Mouse (Mus musculus) cerebral cortex, adult 2 months (tissue): ENCODE data around the gene Clec4n.

Experiments used
- WGBS: fragments of 180-500 bp; shearing (Covaris S2); methylation state at CpG from one replicate; pipeline ENCODE4 v1.1.7; 2018; 5-methylcytosine and 5-hydroxymethylcytosine counted together

Clec4n gene

GRCm38 (mm10) chr6:123229644-123230043, at the start of gene Clec4n:
Gene Clec4n (plus strand): TSS chr6:123229843.
- 75% methylated on average over 3 of the region's 3 CpGs for whole genome bisulfite sequencing

DNA sequence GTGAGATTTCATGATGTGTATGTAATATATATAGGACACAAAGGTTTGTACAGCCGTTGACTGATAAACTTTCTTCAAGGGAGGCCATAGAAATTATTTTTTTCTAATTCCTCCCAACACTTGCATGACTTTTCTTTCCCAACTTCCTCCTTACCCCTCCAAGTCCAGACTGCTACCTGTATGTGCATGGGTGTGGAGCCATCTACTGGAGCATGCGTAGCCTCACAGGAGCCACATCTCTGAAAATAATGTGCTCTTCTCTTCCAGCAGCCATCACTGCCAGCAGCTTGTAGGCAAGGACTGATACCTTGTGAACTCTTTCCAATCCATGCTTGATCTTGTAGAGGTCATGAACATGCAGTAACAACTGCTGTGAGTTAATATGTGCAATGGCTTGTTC, 44.8 kb upstream of the Clec4n start:
- WGBS, result 73% methylated on average over 2 of the region's 2 CpGs

DNA sequence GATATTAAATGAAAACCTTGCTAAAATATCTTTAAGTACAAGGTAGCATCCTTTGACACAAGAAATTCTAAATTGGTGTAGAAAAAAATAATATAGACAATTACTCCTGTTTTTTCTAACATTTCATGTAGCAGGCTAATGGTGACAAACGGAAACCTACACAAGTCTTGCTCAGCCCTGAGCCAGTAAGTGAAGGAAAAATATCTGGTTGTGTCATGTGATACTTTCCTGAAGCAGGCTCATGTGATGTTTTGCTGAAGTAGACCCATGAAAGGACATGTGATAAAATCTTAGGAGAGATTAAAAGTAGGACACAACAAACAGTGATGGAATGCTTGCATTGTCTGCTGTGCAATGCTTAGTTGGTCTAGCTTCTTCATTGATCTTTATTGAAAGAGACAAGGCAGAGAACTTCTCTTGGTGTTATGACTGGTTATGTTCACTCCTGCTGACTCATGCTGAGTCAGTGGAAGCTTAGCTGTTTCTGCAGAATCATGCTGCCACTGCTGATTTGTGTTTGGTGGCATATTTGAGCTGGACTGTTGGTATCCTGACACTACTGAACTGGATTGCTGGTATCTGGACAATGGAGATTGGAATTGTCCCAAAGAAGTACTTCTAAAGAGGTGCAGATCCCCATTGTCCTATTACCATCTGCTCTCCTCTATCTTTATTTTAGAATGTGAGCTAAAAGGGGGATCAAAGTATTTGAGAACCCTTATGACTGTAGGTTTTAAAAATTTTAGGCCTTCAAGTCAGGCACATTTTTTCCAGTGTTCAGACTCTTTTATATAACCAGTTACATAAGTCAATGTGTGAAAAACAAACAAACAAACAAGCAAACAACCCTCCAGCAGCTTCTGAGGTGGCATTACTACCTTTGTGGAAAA, 22.2 kb upstream of the Clec4n start:
- 85% methylated on average over 1 of the region's 1 CpGs for WGBS

DNA sequence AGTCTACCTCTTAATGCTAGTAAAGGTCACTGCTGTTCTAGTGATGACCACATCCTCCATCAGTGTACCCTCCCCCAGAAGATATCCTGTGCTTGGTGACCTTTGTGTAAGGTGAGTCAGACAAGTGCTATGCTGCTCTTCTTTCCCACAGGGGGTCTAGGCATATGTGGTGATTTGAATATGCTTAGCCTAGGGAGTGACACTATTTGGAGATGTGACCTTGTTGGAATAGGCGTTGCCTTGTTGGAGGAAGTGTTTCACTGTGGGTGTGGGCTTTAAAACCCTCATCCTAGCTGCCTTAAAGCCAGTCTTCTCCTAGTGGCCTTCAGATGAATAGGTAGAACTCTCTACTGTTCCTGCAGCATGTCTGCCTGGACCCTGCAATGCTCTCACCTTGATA, 17.9 kb upstream of the Clec4n start:
- 63% methylated on average over 1 of the region's 1 CpGs for WGBS

- 65% methylated on average over 2 of the region's 2 CpGs for WGBS
Measured at GRCm38 (mm10) chr6:123227519-123228166, 2.0 kb upstream of the Clec4n start.

DNA sequence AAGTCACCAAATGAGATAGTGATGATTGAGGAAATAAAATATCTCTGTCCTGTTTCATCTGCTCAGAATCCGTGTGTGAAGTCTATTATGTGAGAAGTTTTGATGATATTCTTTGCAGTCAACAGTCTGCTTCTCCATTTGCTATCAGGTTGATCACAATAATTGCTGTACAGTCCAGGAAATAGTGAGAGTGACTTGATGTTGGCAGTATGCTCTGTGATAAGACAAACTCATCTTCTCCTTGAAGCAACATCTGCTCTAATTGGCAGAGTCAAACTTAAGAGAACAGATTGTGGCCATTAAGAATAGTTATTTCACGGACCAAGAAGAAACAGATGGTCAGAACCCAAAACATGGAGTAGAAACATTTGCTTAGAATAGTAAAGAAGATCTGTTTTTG, 1.5 kb downstream of the Clec4n start:
- 45% methylated on average over 2 of the region's 2 CpGs for WGBS

DNA sequence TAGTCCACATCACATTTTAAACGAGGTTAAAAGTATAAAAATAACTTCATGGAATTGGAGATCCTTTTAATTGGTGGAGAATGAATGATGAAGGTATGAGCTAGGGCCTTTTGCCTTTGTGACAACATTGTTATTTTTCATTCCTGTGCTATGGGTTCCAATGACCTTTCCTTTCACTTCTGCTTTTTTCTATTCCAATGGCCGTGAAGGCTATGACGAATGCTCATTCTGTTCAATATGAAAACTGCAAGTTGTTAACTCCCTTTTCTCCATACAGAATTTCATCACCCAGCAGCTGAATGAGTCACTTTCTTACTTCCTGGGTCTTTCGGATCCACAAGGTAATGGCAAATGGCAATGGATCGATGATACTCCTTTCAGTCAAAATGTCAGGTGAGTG, 14.6 kb downstream of the Clec4n start:
- WGBS, result 83% methylated on average over 5 of the region's 5 CpGs

DNA sequence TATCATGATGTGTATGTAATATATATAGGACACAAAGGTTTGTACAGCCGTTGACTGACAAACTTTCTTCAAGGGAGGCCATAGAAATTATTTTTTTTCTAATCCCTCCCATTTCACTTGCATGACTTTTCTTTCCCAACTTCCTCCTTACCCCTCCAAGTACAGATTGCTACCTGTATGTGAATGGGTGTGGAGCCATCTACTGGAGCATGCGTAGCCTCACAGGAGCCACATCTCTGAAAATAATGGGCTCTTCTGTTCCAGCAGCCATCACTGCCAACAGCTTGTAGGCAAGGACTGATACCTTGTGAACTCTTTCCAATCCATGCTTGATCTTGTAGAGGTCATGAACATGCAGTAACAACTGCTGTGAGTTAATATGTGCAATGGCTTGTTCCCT, 19.2 kb downstream of the Clec4n start:
- 85% methylated on average over 2 of the region's 2 CpGs for WGBS

- 79% methylated on average over 3 of the region's 3 CpGs for WGBS
Measured at GRCm38 (mm10) chr6:123258946-123259345, 29.3 kb downstream of the Clec4n start.

DNA sequence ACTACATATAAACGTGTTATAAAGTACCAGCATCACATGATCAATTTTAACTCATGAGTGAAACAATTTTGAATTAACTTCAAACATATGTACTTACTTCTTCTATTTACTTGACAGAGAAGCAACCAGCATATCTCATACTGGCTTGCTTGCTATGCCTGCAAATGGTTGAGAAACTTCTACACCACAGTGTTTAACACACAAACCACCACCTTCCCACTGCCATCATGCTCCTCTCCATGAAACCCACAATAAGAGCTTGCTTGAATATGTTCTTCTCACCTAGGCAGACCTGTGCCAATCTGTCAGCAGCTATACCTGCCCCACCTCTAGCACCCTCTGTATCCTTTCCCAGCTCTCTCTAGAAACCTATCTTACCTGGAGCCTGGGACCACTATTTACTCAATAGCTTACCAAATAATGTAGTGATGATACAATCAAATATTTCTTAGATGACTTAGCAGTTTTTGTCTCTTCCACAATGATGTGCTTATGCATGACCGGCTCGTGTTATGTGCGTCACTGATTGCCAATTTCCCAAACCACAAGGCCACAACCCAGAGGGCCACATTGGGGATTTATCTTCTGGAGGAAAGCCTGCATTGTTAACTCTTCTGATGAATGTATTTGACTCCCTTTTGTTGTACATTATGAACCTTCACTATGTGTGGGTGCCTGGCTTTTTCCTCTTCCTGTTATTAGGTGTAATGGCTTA, 30.4 kb downstream of the Clec4n start:
- WGBS, result 81% methylated on average over 4 of the region's 4 CpGs

- 88% methylated on average over 1 of the region's 1 CpGs for WGBS
Measured at GRCm38 (mm10) chr6:123260868-123261267, 31.2 kb downstream of the Clec4n start.

GRCm38 (mm10) chr6:123261555-123262161, 32.0 kb downstream of the Clec4n start, which contains the start of gene Clec4d:
Gene Clec4d (plus strand): TSS chr6:123262111.
- 78% methylated on average over 4 of the region's 4 CpGs for WGBS

- 92% methylated on average over 3 of the region's 3 CpGs for WGBS
Measured at GRCm38 (mm10) chr6:123264194-123264593, 34.6 kb downstream of the Clec4n start.

DNA sequence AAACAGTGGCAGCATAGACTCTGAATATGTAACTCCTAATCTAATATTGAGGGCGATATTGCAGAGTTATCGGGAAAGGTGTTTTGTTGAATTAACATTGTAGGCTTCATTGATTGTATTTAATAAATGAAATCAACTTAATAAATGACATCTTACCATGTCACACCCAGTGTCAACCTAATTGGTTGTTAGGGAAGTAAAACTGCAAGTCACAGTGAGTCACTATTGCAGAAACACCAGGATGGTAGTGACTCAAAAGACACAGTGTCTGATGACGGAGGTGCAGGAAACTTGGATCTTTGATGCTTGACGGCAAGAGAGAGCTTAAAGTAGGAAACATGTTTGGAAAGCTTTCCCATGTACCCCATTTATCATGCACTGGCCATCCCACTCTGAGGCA, 36.2 kb downstream of the Clec4n start:
- 88% methylated on average over 4 of the region's 4 CpGs for WGBS

GRCm38 (mm10) chr6:123266945-123267344, 37.3 kb downstream of the Clec4n start:
- WGBS, result 83% methylated on average over 5 of the region's 5 CpGs

DNA sequence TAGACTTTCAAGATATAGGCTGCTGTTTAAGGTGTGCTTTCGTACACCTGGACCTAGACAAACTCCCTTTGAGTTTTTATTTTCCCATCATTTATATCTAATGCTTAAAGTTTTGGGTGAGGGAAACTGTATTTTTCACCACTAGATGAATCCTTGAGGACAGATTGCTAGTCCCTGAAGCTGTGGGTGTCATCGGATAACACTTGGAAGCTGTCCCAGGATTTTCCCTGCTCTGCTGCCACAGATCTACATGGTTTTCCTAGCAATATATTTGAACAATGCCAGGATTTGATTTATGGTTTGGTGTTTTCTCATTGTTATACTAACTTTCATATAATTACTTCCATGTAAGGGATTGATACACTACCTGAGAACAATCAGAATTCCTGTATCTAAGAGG, 49.8 kb downstream of the Clec4n start:
- WGBS, result 54% methylated on average over 2 of the region's 2 CpGs

DNA sequence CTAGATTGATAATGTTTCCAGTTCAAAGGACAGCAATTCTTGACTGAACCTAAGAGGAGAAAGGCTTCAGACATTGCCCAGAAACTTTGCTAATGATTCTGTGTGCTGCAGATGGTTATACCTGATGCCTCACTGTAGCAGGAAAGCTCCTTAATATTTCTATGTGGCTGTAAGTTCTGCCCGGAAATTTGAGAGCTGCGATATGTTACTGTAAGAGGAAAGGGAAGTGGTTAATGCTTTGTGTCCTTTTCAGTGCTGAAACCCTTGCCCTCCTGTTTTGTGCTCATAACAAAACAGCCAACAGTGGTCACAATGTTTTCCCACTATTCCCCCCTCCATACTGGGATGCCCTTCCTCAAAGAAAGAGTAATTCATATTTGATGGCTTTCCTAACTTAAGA, 56.7 kb downstream of the Clec4n start:
- 92% methylated on average over 2 of the region's 2 CpGs for WGBS

DNA sequence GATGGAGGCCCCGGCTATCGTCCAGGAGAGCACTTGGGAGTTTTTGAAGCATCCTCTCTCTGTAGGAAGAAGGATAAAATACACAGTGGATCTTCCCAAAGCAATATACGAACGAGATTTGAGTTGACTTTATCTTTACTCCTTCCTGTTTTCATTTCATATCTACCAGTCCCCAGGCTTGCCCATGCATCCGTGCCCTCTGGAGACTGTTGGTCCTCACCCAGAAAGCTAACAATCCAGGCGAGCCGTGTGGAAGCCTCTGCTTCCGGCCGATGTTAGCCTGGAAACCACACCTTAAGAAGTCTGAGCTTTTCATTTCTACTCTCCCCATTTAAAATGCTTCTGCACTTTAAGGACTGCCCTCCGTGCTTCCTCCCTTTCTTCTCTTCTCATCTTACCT, 59.3 kb downstream of the Clec4n start:
- 80% methylated on average over 10 of the region's 10 CpGs for WGBS

- WGBS, result 82% methylated on average over 4 of the region's 4 CpGs
Measured at GRCm38 (mm10) chr6:123289753-123290152, 60.1 kb downstream of the Clec4n start, which contains the start of gene Clec4e. Gene Clec4e (minus strand): TSS chr6:123289870.

- WGBS, result 92% methylated on average over 1 of the region's 1 CpGs
Measured at GRCm38 (mm10) chr6:123292751-123293400, 63.2 kb downstream of the Clec4n start.

DNA sequence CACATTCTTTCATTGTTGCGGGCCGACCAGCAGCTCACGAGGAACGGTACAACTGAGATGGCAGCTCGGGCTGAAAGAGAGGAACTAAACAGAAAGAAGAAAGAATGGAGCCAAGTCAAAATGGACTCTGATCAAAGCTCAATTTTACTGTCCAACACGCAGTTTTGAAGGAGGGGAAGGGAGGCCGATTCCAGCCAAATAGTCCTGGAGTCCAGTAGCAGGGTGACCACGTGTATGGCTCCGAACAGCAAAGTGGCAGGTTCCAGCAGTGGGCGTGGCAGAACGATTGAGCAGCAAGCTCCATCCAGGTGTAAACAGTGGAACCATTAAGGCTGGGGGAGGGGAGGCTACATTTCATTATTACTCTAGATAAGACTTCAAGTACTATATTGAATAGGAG, 63.9 kb downstream of the Clec4n start:
- WGBS, result 91% methylated on average over 11 of the region's 11 CpGs
